Mouse (Mus musculus): ENCODE results near the gene Atxn1.

Atxn1 gene

DNA sequence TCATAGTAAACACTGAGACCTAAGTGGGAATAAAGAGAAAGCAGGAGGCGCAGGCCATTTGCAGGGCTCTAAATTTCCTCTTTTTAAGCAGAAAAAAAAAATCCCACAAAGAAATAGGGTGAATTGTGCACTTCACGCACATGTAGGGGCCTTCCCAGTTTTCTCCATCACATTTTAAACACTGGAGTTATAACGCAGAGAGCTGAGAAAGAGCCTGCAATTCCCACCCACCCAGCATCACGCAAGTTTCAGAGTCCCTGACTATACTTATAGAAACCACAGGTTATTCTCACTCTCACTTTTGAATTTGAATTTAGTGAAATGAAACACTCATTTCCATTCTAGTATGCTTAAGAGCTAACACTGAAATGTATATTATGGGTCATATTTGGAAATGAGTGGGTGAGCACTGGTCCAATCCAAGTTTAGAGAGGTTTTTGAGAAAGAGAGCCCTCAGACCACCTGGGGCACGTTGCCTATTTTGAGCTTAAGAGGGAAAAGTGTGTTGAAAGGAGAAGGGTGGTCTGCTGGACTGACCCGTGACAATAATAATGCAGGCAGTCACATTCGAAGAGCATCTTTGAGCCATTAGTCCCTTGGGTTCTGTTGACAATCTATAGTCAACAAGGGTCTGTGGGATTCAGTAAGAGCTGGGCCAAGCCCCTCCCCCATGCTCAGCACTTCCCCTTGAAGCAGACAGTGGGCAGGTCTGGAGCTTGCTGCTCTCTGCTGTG is 279.1 kb downstream of the Atxn1 start:
- DNase-seq (ENCODE audit: low spot score in 2 of 2) = no peak

- DNase-seq (ENCODE audit: low spot score in 2 of 2) = no peak
Measured at GRCm38 (mm10) chr13:45684891-45685311, 279.9 kb downstream of the Atxn1 start.

DNA sequence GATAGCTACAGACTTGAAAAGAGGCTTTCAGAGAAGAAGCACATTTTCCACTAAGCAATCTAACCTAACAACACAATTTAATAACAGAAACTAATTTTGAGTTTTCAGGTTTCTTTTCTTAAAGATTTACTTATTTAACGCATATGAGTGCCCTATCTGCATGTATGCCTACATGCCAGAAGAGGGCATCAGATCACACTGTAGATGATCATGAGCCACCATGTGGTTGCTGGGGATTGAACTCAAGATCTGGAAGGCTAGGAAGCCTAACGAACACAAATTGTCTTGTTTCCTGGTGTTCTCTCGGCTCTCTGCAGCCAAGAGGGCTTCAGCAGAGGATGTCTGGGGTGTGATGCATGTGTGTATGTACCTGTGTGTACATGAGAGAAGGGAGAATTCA is 280.8 kb downstream of the Atxn1 start:
- DNase-seq (ENCODE audit: low spot score in 2 of 2) = no peak

GRCm38 (mm10) chr13:45681196-45681595 is 283.6 kb downstream of the Atxn1 start:
- DNase-seq (ENCODE audit: low spot score in 2 of 2) = no peak

DNA sequence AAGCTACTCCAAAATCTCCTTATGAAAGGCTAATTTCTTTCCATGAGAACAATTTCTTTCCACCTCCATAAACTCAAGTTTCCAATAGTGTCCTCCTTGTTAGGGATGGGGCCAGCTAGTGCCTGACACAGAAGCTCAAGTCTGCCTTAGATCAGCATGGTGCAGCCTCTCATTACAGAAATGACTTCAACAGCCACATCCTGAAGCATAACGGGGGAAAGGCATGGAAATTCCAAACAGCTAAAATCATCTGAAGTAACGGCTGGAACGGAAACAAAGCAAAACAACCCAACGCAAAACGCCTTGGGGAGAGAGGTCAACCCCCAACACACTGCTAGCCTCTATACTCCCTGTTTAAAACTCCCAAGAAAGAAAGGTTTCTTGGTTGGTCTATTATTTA is 284.2 kb downstream of the Atxn1 start:
- no peak for DNase-seq (ENCODE audit: low spot score in 2 of 2)

DNA sequence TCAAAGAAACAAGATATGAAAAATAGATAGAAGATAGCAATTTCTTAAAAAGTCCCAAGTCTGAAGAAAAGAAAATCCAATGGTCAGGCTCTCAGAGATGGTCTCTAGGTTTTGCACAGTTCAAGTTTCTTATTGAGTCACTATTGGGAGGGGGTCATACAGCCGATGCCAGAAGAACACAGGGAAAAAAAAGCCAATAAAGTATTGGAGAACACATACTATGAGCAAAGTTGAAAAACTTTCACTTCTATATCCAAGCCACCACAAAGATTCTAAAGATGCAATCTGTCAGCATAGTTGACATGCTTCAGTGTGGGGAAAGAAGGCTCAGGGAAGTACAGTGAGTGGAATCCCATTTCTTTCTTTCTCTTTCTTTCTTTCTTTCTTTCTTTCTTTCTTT is 285.7 kb downstream of the Atxn1 start:
- DNase-seq (ENCODE audit: low spot score in 2 of 2) = no peak

DNA sequence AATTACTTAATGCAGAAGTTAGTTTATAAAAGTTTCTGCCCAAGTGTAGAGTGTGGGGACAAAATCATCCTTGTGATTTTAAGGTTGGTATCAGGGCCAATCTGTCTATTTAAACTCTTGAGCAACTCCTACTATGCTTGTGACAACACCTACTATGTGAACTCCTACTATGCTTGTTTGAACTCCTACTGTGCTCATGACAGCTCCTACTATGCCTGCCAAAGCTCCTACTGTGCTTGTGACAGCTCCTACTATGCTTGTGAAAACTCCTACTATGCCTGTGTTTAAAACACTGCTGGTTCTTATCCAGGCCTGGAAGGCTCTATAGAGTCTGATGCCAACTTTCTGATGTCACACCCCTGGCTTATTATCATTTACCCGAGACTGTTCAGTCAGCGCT is 292.2 kb downstream of the Atxn1 start:
- no peak for DNase-seq (ENCODE audit: low spot score in 2 of 2)

DNA sequence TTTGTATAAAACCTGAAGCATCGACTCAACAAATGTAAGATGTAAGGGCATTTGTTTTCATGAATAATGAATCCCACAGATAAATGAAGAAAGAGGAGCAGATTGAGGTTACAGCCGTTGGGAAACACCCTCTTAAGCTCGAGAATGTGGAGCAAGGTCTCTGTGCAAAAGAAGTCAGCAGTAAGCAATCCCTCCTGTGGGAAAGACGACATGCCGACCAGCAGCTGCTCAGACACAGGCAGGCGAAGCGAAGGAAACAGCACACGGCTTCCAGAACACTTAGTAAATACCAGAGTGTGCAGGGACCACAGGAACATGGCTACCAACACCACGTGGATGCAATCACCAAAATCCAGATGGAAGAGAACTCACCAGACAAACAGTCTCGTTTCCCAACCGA is 294.8 kb downstream of the Atxn1 start:
- DNase-seq (ENCODE audit: low spot score in 2 of 2) = no peak

- DNase-seq (ENCODE audit: low spot score in 2 of 2) = no peak
Measured at GRCm38 (mm10) chr13:45662852-45663251, 302.0 kb downstream of the Atxn1 start.

DNA sequence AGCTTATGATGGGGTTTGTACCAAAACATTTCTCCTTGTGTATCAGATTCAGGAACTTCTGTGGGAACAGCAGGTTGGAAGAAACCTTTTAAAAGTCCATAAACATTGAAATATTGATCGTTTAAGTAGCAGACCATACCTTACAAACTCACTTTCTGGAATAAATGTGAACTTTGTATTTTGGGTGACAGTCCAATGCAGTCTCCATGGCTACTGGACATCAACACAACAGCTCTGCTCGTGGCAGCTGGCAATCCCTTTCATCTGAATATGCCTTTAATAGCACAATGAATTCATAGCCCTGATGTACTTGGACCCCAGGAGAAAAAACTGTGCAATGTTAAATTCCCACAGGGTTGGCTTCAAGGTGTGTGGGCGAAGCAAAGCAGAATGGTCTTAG is 302.6 kb downstream of the Atxn1 start:
- no peak for DNase-seq (ENCODE audit: low spot score in 2 of 2)

DNA sequence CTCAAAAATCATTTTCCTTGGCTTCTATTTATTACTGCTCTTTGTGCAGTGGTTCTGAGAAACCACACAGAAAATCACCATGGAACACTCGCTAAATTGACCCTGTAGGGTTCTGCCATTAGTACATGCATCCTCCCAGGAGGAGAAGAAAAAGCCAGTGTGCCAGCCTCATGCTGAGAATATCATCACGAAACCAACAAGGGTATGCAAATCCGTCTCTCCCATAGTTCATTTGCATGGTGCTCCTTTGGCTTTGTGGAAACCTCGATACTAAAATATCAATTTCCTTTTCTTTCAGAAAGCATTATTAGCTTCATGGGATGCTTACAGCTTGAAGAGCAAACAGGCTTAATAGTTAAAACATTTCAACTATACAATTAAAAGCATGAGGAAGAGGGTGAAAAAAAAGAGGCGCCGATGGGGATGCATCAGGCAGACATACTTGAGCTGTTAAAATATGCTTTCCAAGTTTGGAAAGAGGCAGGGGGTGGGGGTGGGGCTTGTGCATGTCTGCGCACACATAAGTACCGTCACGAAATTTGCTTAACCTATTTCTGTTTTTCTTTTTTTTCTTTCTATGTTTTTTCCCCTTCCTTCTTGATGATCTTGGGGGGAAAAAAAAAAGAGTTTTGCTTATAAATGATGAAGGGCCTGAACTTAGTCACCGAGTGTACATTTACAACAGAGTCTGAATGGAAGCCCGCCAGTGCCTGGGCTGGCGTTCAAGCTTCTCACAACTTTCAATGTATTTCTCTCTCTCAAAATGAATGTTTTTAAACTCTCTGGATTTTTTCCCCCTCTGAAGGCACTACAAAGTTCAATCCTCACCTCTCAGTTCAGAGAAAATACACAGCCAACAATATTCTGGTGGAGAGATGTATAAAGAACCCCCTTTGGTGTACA is 303.3 kb downstream of the Atxn1 start:
- no peak for DNase-seq (ENCODE audit: low spot score in 2 of 2)

DNA sequence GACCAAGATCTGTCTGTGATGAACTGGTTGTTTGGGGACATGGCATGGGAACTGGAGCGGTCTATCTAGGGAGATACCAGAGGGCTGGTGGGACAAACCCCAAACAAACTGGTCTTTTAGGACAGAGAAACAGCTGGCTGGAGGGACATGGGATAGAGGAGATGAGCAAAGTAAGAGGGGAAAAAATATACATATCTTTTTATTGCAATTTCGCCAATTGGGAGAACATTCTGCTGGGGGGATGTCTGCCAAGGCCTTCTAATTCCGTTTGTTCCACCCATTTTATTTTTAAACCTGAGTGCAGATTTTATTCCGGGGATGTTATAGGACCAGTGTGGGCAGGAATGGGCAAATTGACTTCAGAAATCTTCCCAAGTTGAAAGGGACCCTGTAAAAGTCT is 305.0 kb downstream of the Atxn1 start:
- DNase-seq (ENCODE audit: low spot score in 2 of 2) = no peak

DNA sequence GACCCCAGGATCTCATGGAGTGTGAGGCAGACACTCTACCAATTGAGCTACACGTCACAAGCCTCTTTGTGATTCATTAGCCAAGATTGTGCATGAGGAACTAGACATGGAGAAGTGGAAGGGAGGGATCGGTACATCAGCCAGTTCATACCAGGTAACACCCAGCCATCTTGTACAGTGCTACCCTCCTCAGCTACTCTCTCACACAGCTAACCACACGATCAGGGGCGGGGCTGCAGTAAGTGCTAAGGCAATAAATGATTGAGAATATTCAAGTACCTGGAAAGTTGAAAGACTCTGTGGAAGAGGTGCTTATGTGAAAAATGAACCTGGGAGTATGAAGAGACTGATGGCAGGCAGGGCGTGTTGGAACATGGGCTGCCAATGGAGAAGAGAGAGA is 306.5 kb downstream of the Atxn1 start:
- no peak for DNase-seq (ENCODE audit: low spot score in 2 of 2)

- no peak for DNase-seq (ENCODE audit: low spot score in 2 of 2)
Measured at GRCm38 (mm10) chr13:45657176-45657575, 307.6 kb downstream of the Atxn1 start.

- DNase-seq (ENCODE audit: low spot score in 2 of 2) = no peak
Measured at GRCm38 (mm10) chr13:45651652-45652241, 313.1 kb downstream of the Atxn1 start.

GRCm38 (mm10) chr13:45649197-45649812 is 315.5 kb downstream of the Atxn1 start:
- no peak for DNase-seq (ENCODE audit: low spot score in 2 of 2)

GRCm38 (mm10) chr13:45643780-45644395 is 320.9 kb downstream of the Atxn1 start:
- DNase-seq (ENCODE audit: low spot score in 2 of 2) = no peak

DNA sequence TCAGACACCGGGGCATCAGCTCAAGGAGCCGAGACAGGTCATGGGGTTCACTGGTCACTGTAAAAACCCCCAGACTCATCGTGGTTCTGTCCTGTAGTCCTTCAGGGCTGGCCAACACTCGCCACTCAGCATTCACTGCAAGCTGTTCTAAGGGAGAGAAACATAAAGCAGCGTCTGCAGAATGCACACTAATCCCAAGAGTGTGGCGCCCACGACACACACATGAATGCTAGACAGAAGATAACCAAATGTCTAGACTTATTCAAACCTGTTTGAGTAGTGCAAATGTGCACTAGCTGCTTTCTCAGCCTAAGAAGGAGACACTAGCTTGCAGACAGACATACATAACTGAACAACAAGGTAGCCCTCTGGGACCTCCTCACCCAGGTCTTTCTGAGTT is 321.9 kb downstream of the Atxn1 start:
- no peak for DNase-seq (ENCODE audit: low spot score in 2 of 2)

GRCm38 (mm10) chr13:45640431-45640830 is 324.4 kb downstream of the Atxn1 start:
- DNase-seq (ENCODE audit: low spot score in 2 of 2) = no peak

- DNase-seq (ENCODE audit: low spot score in 2 of 2) = no peak
Measured at GRCm38 (mm10) chr13:45638281-45638680, 326.5 kb downstream of the Atxn1 start.

DNA sequence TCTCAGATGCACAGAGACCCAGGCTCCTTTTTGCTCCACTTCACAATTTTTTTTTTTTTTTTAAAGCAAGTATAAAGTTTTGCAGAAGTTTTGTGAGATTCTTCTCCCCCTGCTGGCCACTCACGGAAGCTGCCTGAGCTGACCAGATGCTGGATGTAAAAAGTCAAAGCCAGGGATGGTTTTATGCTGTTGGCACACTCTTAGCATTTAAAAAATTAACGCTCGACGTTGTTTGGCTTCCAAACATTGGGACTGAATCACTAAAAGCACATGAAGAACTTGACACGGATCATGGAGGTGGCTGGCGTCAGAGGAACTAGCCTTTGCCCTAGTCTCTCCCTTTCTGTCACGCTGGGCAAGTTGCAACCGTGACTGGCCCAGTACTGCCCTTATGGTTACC is 327.5 kb downstream of the Atxn1 start:
- no peak for DNase-seq (ENCODE audit: low spot score in 2 of 2)

- no peak for DNase-seq (ENCODE audit: low spot score in 2 of 2)
Measured at GRCm38 (mm10) chr13:45636435-45636834, 328.4 kb downstream of the Atxn1 start.

Measured in frontal cortex, postnatal 25 days (tissue).